Mouse (Mus musculus) spleen, adult 2 months (tissue): ENCODE results near the gene Tradd. TPM values are rescaled to one million over a fixed set of nuclear protein-coding genes. Genes with fewer than 3 reads are reported as not detected.

Source experiments
- DNase-seq, 2 experiments: peaks; one replicate each; pipeline versions ENCODE4 v3.0.0 to v3.0.0-alpha.2; 2012 to 2021; ENCODE audit warnings: low spot score in 2 of 2, low read depth in 1 of 2
- H3K27ac ChIP-seq: fragments of 200-500 bp; 2 replicates; pipeline ENCODE4 v1.5.1; 2012; ENCODE audit warnings: low read length, inconsistent platforms; ENCODE audit not compliant: insufficient read depth
- H3K27me3 ChIP-seq: fragments of 200-500 bp; 2 replicates; pipeline ENCODE4 v1.6.1; 2012; ENCODE audit warnings: mild to moderate bottlenecking, moderate library complexity, low read length, inconsistent platforms; ENCODE audit not compliant: control insufficient read depth, insufficient read depth
- H3K36me3 ChIP-seq: fragments of 200-500 bp; 2 replicates; pipeline ENCODE4 v1.6.1; 2012; ENCODE audit warnings: mild to moderate bottlenecking, low read length, inconsistent platforms; ENCODE audit not compliant: control insufficient read depth, insufficient read depth
- H3K4me1 ChIP-seq: fragments of 200-500 bp; 2 replicates; pipeline ENCODE4 v1.6.1; 2011; ENCODE audit warnings: inconsistent platforms; ENCODE audit not compliant: control insufficient read depth, insufficient read depth, insufficient read length
- H3K4me3 ChIP-seq: fragments of 200-500 bp; 2 replicates; pipeline ENCODE4 v1.5.1; 2011; ENCODE audit warnings: mild to moderate bottlenecking, inconsistent platforms; ENCODE audit not compliant: insufficient read depth, insufficient read length; ENCODE audit errors: extremely low read depth
- CTCF ChIP-seq: fragments of 200-500 bp; IDR thresholded peaks from 2 replicates; pipeline ENCODE4 v1.5.1; 2011; ENCODE audit warnings: mild to moderate bottlenecking, inconsistent platforms; ENCODE audit not compliant: insufficient read depth, insufficient read length, insufficient replicate concordance; ENCODE audit errors: extremely low read depth
- POLR2A ChIP-seq: fragments of 200-500 bp; IDR thresholded peaks from 2 replicates; pipeline ENCODE4 v1.6.1; 2011; ENCODE audit warnings: low read depth, low read length, inconsistent platforms
- whole genome bisulfite sequencing: fragments of 180-500 bp; shearing (Covaris S2); methylation state at CpG from one replicate; pipeline ENCODE4 v1.1.7; 2018; 5-methylcytosine and 5-hydroxymethylcytosine counted together
- polyA plus RNA-seq: library from polyadenylated mRNA; depleted of rRNA; stranded (reverse); fragments of >200 nt; gene quantifications from 2 replicates; pipeline ENCODE4 v1.2.3, GENCODE M21; 2012

Gene Tradd
- polyA plus RNA-seq, 1 experiment, result 28.1 TPM

DNA sequence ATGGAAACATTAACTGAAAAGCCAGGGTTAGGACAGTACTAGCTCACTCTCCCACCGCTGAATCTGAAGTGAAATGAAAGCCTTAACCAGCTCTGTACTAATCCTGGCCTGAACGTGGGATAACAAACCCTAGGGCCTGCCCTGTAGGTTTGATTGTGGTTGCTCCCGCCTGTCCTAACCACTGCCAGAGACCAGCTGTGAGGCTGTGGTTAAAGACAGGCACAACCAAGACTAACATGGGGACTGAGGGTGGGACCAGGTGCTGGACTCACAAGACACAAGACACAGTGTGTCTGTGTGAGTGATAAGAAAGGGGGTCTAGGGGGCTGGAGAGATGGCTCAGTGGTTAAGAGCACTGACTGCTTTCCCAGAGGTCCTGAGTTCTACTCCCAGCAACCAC lies 16.2 kb upstream of the Tradd start:
- Histone ChIP-seq H3K27me3 (peaks cover 12% of the 10 kb centered on the region), H3K27ac (no peak overlapping the region), H3K4me1 (peaks cover 14% of the 10 kb centered on the region), H3K4me3 (no peak overlapping the region), H3K36me3 (no peaks in the 10 kb centered on the region)
- TF ChIP-seq POLR2A, result no peak
- TF ChIP-seq CTCF, result no peak
- WGBS, result 43% methylated on average over 3 of the region's 3 CpGs
- DNase-seq, result no peak

DNA sequence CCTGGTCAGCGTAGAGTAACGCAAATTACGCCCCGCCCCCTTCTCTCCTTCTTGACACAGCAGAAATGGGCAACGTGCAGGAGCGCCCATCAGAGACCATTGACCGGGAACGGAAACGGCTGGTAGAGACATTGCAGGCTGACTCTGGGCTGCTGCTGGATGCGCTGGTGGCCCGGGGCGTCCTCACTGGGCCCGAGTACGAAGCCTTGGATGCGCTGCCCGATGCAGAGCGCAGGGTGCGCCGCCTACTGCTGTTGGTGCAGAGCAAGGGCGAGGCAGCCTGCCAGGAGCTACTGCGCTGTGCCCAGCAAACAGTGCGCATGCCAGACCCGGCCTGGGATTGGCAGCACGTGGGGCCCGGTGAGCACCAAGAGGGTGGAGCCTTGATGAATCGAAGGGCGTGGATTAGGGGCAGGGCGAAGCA lies 14.5 kb upstream of the Tradd start:
- DNase-seq, result peak in 1 of 2 experiments; percentile 33
- Histone ChIP-seq H3K36me3 (no peaks in the 10 kb centered on the region), H3K27ac (no peak overlapping the region), H3K4me3 (peak overlapping the region; percentile 12; the same call in 1 of the 2 replicates), H3K27me3 (peaks cover 15% of the 10 kb centered on the region), H3K4me1 (peaks cover 14% of the 10 kb centered on the region)
- WGBS, result 5% methylated on average over 28 of the region's 28 CpGs
- TF ChIP-seq POLR2A (no peak), CTCF (no peak; the same call in 1 of the 2 replicates)

DNA sequence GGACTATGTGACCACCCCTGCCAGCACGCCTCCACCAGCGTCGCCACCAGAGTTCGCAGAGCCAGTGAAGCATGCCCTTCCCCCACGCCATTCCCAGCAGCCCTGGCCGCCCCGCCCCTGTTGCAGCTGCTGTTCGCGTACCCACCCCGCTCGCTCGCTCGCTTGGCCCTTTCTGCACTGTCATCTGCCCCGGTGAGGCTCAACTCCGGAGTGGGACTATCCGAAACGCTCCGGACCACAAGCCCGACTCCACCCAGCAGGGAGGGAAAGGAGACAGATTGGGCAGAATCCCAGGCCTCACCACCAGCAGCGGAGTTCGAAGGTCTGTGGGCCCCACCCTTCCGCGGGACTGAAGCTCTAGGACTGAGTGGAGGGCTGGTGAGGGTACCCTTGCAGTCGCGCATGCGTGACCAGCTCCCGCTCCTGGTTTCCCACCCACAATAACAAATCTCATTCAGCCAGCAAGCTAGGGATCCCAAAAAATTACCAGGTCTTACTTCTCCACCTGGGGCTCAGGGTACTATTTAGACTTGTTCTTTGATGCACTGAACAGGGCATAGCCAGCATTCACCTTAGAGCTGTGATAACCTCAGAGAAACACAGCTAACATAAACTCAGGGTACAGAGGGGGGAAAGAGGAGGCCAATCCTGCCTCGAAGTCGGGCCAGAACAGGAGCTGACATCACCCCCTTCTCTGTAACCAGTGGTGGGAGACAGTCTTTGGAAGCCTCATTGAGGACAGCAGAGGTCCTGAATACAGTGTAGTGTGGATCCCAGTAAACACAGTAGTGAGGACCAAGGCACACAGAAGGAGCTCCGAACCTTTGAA lies 12.1 kb upstream of the Tradd start:
- Histone ChIP-seq H3K4me1 (peaks cover 14% of the 10 kb centered on the region), H3K27me3 (peaks cover 16% of the 10 kb centered on the region), H3K4me3 (peak overlapping the region; percentile 41; the same call in 1 of the 2 replicates), H3K36me3 (no peaks in the 10 kb centered on the region), H3K27ac (no peak overlapping the region)
- no peak for DNase-seq
- TF ChIP-seq CTCF (no peak), POLR2A (no peak)
- 7% methylated on average over 30 of the region's 30 CpGs for WGBS

DNA sequence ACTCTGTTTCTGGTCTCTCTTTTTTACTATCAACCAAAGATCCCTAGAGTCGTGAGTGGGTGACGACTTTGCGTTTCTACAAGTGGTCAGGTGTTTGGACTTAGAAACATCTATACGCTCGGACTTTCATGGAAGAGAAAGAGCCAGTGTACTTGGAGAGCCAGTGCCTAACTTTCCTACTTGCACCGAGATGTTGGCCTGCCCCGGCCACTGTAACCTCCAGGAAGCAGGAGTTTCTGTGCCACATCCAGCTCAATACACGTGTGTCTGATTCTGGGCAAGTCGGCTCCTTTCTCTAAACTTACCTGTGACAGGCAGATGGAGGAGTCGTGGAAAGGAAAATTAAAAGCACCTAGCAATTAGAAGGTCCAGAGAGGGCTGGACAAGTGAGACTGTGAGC lies 11.4 kb upstream of the Tradd start, which contains the start of gene Nol3:
Nol3 (plus strand) TSS at position 301 of the 400 bp plus-strand sequence.
- Histone ChIP-seq H3K36me3 (no peaks in the 10 kb centered on the region), H3K4me1 (peaks cover 14% of the 10 kb centered on the region), H3K4me3 (peak within 1 kb of the TSS; percentile 41; the same call in 1 of the 2 replicates), H3K27me3 (peaks cover 16% of the 10 kb centered on the region), H3K27ac (no peak within 1 kb of the TSS)
- no peak for DNase-seq
- WGBS, result 13% methylated on average over 10 of the region's 10 CpGs
- no peak for TF ChIP-seq POLR2A
- TF ChIP-seq CTCF, result no peak

DNA sequence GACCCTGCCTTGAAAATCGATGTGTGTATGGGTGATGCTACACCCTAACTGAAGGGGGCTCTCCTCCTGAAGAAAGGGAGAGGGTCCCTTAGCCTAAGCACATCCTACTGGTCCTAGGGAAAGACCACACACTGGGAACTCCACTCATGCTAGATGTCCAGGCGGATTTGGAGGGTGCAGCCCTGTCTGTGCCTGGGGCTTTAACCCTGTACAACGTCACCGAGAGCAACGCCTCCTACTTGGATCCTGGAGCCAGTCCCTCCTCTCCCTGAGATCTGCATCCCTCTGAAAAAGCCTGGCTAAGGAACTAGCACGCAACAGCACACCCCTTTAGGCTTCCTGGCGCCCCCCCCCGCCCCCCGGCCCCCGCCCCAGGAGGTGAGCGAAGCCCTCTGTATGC lies 11.0 kb upstream of the Tradd start:
- H3K27me3 ChIP-seq, result peaks cover 16% of the 10 kb centered on the region
- no peak for DNase-seq

DNA sequence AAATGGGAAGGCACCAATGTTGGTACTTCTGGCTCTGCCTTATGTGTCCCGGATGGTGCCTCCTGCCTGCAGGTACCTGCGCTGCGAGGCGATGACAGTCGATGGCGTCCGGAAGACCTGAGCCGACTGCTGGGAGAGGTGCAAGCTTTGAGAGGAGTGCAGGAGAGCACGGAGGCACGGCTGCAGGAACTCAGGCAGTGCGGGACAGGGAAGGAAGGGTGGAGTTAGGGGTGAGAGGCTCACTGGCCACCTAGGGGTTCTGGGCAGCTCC lies 6.4 kb upstream of the Tradd start:
- TF ChIP-seq POLR2A, result no peak
- TF ChIP-seq CTCF, result no peak
- Histone ChIP-seq H3K4me3 (no peak overlapping the region), H3K27me3 (peaks cover 9% of the 10 kb centered on the region; the same call in 1 of the 2 replicates), H3K36me3 (peaks cover 4% of the 10 kb centered on the region), H3K27ac (no peak overlapping the region), H3K4me1 (peaks cover 16% of the 10 kb centered on the region)
- 25% methylated on average over 11 of the region's 11 CpGs for WGBS
- no peak for DNase-seq

More for the DNA sequence above, 11.0 kb upstream of the Tradd start:
- no peak overlapping the region for H3K27ac ChIP-seq
- no peaks in the 10 kb centered on the region for H3K36me3 ChIP-seq
- H3K4me1 ChIP-seq, result peaks cover 17% of the 10 kb centered on the region
- 24% methylated on average over 11 of the region's 11 CpGs for WGBS
- H3K4me3 ChIP-seq, result no peak overlapping the region
- TF ChIP-seq POLR2A, result no peak
- TF ChIP-seq CTCF, result no peak
